Comparison of ENCODE assay signal across 26 mouse cellular contexts in the genomic region with DNA sequence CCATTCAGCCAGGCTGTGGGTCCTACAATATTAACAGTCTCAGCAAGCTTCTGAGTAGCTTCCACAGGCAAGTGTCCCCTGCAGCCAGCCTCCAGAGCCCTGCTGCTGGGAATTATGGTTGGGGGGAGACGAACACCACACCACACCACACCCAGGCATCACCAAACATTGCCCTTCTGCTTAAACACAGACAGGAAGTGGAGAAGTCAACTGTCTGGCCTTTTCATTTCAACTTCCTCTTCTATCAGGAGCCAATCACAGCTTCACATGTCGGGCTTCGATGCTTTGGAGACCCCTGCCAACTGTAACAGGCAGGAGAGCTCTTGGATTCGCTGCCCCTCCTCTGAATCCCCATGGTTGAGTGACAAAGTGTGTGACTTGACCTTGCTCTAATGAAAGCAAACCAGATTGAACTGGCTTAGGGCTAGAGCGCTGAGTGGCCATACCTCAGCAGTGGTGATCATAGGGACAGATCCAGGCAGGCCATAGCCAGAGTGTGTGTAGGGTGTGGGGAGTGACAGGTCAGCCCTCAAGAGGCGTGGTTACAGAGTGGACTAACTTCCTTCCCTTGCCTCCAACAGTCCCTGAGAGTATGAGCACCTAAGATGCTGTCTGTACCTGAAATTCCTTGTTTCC. TPM values are rescaled to one million over a fixed set of nuclear protein-coding genes. Genes with fewer than 3 reads are reported as not detected.
DNase-seq lines count a peak whose midpoint lies in the region; ATAC-seq and TF ChIP-seq lines count a peak whose summit lies in the region.
"Had no signal": no experiment of that assay in that cellular context is flagged by ENCODE, and none has a peak within 500 bp of the region (broad histone marks: within the 10 kb centered on the region; RNA-seq: fewer than 3 reads in every experiment).

No protein-coding gene starts in this region.

- H3K4me1 ChIP-seq in kidney, postnatal 0 days (replicated peaks; ENCODE audit: insufficient read depth, low read length) = 0 out of 2 replicates have a peak, but pooled peaks cover 4% of the 10 kb centered on the region
- H3K4me1 ChIP-seq in midbrain, embryonic 16.5 days (ENCODE audit: control insufficient read depth, insufficient read depth, low read length) = no peaks in the 10 kb centered on the region
- H3K4me1 ChIP-seq: embryonic facial prominence, embryonic 15.5 days; midbrain, embryonic 15.5 days had no signal

- no peak for TF ChIP-seq CTCF in kidney, postnatal 0 days (IDR thresholded peaks at IDR 0.05; ENCODE audit: low read depth)

- H3K27ac ChIP-seq in kidney, postnatal 0 days = no peak overlapping the region
- H3K27ac ChIP-seq in midbrain, embryonic 16.5 days (ENCODE audit: low read length) = no peak overlapping the region
- H3K27ac ChIP-seq: embryonic facial prominence, embryonic 15.5 days; hindbrain, embryonic 14.5 days; layer of hippocampus, adult 2 months; limb, embryonic 12.5 days; liver, embryonic 12.5 days; midbrain, embryonic 15.5 days had no signal

- H3K4me3 ChIP-seq in kidney, postnatal 0 days (replicated peaks; ENCODE audit: low read depth, low read length) = no peak overlapping the region
- H3K4me3 ChIP-seq in midbrain, embryonic 16.5 days (ENCODE audit: low read depth, low read length) = no peak overlapping the region
- H3K4me3 ChIP-seq: embryonic facial prominence, embryonic 15.5 days; layer of hippocampus, adult 2 months; limb, embryonic 12.5 days; liver, embryonic 12.5 days; midbrain, embryonic 15.5 days had no signal

- H3K9ac ChIP-seq in kidney, postnatal 0 days (ENCODE audit: low read depth, low read length) = 0 out of 2 replicates have a peak overlapping the region, but pooled peaks have one; percentile 13
- no peak overlapping the region for H3K9ac ChIP-seq in midbrain, embryonic 16.5 days (ENCODE audit: low read depth, low read length)
- H3K9ac ChIP-seq: embryonic facial prominence, embryonic 15.5 days; forebrain, postnatal 0 days; hindbrain, embryonic 14.5 days; limb, embryonic 12.5 days; liver, embryonic 12.5 days; lung, embryonic 14.5 days; midbrain, embryonic 15.5 days had no signal

- DNase-seq in kidney, postnatal 0 days (ENCODE audit: low spot score) = no peak
- no peak for DNase-seq in kidney, postnatal 14 days
- DNase-seq in ES-CJ7 (ENCODE audit: low read depth, low spot score) (peak; percentile 55), R1 (ENCODE audit: low read depth, low spot score) (peak; percentile 48)
- DNase-seq in adrenal gland, adult 8-10 months = no peak
- DNase-seq: adrenal gland, postnatal 10 days; cerebellum, adult 18-20 months; forebrain, postnatal 0 days; gastrocnemius, postnatal 14 days; kidney, adult 9 months; lung, embryonic 14.5 days; lung, postnatal 36 days; right cerebral cortex, adult 18-20 months; right cerebral cortex, postnatal 4 days; thymus, adult 18-20 months had no signal

- 0 out of 2 replicates have a peak, but pooled peaks have one; percentile 71 for ATAC-seq in kidney, postnatal 0 days (replicated peaks; ENCODE audit: low FRiP score, low read depth)
- peak; percentile 55; the same call in 1 of the 2 replicates for ATAC-seq in monocyte, adult 5-6 weeks (replicated peaks; ENCODE audit: insufficient number of reproducible peaks, low FRiP score, low TSS enrichment, poor library complexity, severe bottlenecking)
- ATAC-seq in midbrain, embryonic 16.5 days = no peak
- ATAC-seq: activated CD4-positive, CD25-positive, alpha-beta regulatory T cell, adult 4 months; forebrain, postnatal 0 days; inflammation-experienced regulatory T-cells, adult 6 months; liver, embryonic 12.5 days; midbrain, embryonic 15.5 days; Patski had no signal

- H3K4me2 ChIP-seq in kidney, postnatal 0 days (ENCODE audit: low read length) = no peak overlapping the region
- no peak overlapping the region for H3K4me2 ChIP-seq in midbrain, embryonic 16.5 days (ENCODE audit: low read length)
- H3K4me2 ChIP-seq: embryonic facial prominence, embryonic 15.5 days; hindbrain, embryonic 14.5 days; limb, embryonic 12.5 days; liver, embryonic 12.5 days; lung, embryonic 14.5 days; midbrain, embryonic 15.5 days had no signal

- WGBS in kidney, postnatal 0 days = 62% methylated on average over 6 of the region's 6 CpGs
- 78% methylated on average over 6 of the region's 6 CpGs for WGBS in midbrain, embryonic 16.5 days

- no peaks in the 10 kb centered on the region for H3K27me3 ChIP-seq in kidney, postnatal 0 days (ENCODE audit: insufficient read depth, low read length)
- no peaks in the 10 kb centered on the region for H3K27me3 ChIP-seq in midbrain, embryonic 16.5 days (ENCODE audit: control insufficient read depth, insufficient read depth, low read depth, low read length)
- H3K27me3 ChIP-seq: embryonic facial prominence, embryonic 15.5 days; midbrain, embryonic 15.5 days had no signal

- H3K9me3 ChIP-seq in kidney, postnatal 0 days (replicated peaks; ENCODE audit: low read length) = no peaks in the 10 kb centered on the region
- no peaks in the 10 kb centered on the region for H3K9me3 ChIP-seq in midbrain, embryonic 16.5 days (replicated peaks; ENCODE audit: control insufficient read depth, low read length, poor library complexity, severe bottlenecking)
- H3K9me3 ChIP-seq: embryonic facial prominence, embryonic 15.5 days; limb, embryonic 12.5 days; liver, embryonic 12.5 days; midbrain, embryonic 15.5 days had no signal

- H3K36me3 ChIP-seq in kidney, postnatal 0 days (ENCODE audit: insufficient read depth, low read length) = no peaks in the 10 kb centered on the region
- H3K36me3 ChIP-seq in midbrain, embryonic 16.5 days (ENCODE audit: control insufficient read depth, insufficient read depth, low read length) = no peaks in the 10 kb centered on the region
- H3K36me3 ChIP-seq: embryonic facial prominence, embryonic 15.5 days; limb, embryonic 12.5 days; liver, embryonic 12.5 days; midbrain, embryonic 15.5 days had no signal

RNA-seq across cellular contexts. Expression of a gene that starts 8.3 kb away (rescaled TPM):
- 8.6 and 9.6 TPM in 2 replicates for polyA plus RNA-seq in kidney, postnatal 0 days (2015; fragmentation: Nextera tagmentation; extraction: Ambion mirVana)
- 0.53 to 1.1 TPM (median 0.87 TPM) in 3 replicates for total RNA-seq in monocyte, adult 5-6 weeks (2017)
- polyA plus RNA-seq in midbrain, embryonic 16.5 days (2015; fragmentation: Nextera tagmentation; extraction: Ambion mirVana) = 1.1 and 3.0 TPM in 2 replicates
- 10 to 100 TPM; 12.1 to 15.1 (median 12.9) TPM for total RNA-seq in adrenal gland, adult 8-10 months (2022)
- polyA plus RNA-seq: activated CD4-positive, CD25-positive, alpha-beta regulatory T cell, adult 4 months; inflammation-experienced regulatory T-cells, adult 6 months had no signal

RNA-seq across cellular contexts. Expression of a gene that starts 20.4 kb away (rescaled TPM):
- 22.5 and 23.6 TPM in 2 replicates for polyA plus RNA-seq in kidney, postnatal 0 days (2015; fragmentation: Nextera tagmentation; extraction: Ambion mirVana)
- total RNA-seq in monocyte, adult 5-6 weeks (2017) = 15.1 to 33.2 TPM (median 15.3 TPM) in 3 replicates
- polyA plus RNA-seq in midbrain, embryonic 16.5 days (2015; fragmentation: Nextera tagmentation; extraction: Ambion mirVana) = 41.0 and 42.0 TPM in 2 replicates
- total RNA-seq in adrenal gland, adult 8-10 months (2022) = 10 to 100 TPM; 16.9 to 36.6 (median 26.4) TPM

Comparison
In these comparisons a context has a peak if more than half of its experiments do, and no peak if none do; other contexts are left out.
1. DNase-seq: peak in ES-CJ7 (single experiment) and R1 (single experiment); none in kidney, postnatal 0 days (single experiment), kidney, postnatal 14 days (single experiment) and adrenal gland, adult 8-10 months (single experiment).